Mouse (Mus musculus) adrenal gland, adult 18-20 months (tissue): ENCODE data around the gene Tmem255b. TPM values are rescaled to one million over a fixed set of nuclear protein-coding genes. Genes with fewer than 3 reads are reported as not detected.
A peak's percentile ranks its signal among the peaks of the same experiment; 100 is the strongest.

Experiments
- DNase-seq, 2 experiments: peaks; one replicate each; pipeline ENCODE4 v3.0.0; 2021 to 2022; ENCODE audit warnings: low spot score in 2 of 2
- long read RNA-seq, 2 experiments: library from polyadenylated mRNA; stranded (forward); transcript quantifications; one replicate each; pipeline ENCODE4 v2.0.0; 2021
- total RNA-seq, 2 experiments: library from RNA; stranded (reverse); gene quantifications; 1 replicate in 1 of 2; 2 replicates in 1 of 2; pipeline ENCODE4 v1.2.3; 2021

Gene Tmem255b
- total RNA-seq, result 1 to 10 TPM; 1.3 to 1.7 TPM
- long read RNA-seq, experiment 1, partial matches to known transcripts, result 0 of 1 reads
- long read RNA-seq, experiment 1, other reads (novel, unspliced or antisense), result 0 of 1 reads
- long read RNA-seq, experiment 2, partial matches to known transcripts, result 0 of 4 reads
- long read RNA-seq, experiment 2, other reads (novel, unspliced or antisense), result 3 of 4 reads

DNA sequence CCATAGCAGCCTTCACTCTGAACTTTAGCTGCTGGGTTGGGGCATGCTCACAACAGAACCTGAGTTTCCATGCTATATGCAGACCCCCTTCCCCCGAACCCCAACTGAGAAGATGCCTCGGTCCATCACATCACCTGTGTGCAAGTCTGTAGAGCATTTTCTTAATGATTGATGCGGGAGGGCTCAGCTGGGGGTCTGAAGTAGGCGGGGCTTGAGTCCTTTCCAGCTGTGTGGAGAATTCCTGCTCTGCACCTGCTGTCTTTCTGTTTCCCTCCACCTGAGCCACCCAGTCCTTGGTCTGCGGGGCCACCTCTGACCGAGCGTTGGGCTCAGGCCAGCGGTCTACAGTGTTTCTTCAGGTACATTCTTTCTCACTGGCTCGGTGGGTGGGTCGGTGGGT is at the start of gene Tmem255b:
Tmem255b (plus strand) TSS at position 301 of the 400 bp plus-strand sequence.
- DNase-seq, result no peak

DNA sequence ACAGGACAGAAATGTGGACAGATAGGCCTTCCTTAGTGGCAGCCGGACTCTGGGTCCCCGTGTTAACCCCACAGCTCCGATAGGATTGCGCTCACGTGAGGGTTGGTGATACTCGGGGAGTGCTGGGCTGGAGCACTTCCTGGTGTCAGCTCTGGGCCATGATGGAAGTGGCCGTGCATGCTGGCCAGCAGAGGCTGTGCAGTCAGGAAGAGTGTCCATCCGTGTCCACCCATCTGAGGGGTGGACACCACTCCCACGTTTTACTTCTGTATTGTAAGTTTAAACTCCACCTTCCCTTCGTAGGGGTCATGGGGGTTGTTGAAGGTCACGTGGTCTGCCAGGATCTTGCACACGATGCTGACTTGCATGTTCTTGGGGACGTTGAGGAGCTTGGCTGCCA is 48.6 kb upstream of the Tmem255b start:
- no peak for DNase-seq

DNA sequence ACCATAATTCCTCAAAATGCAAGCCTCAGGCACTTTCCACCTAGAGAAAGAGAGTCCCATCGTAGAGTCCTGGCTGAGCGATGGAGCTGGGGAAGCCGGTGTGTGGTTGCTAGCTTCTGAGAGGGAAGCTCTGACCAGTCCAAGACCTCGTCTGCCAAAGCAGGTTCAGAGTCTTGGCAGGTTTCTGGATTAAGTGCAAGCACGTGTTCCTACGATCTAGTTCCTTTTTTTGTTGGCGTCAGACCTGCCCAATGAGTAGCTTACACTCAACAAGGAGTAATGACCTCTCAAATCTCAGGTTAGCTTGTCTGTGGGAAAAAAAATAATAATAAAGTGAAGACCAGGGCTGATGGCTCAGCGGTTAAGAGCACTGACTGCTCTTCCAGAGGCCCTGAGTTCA is 47.3 kb upstream of the Tmem255b start:
- no peak for DNase-seq

DNA sequence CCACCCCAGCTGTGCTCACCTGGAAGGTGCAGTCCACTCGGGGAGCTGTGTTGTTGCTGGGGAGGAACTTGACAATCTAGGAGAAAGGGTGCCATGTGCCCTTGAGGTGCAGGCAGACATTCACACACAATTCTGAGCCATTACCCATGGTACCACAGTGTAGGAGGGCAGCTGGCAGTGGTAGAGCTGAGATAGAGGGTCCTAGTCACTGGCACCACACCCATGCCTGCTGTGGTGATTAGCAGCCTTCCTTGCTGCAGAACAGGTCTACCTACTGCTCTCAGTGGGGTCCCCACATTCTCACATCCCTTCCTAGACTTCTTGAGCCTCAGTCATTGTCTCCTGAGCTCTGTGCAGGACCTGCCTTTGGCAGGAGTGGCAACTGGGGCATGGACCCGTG is 46.2 kb upstream of the Tmem255b start:
- DNase-seq, result no peak

DNA sequence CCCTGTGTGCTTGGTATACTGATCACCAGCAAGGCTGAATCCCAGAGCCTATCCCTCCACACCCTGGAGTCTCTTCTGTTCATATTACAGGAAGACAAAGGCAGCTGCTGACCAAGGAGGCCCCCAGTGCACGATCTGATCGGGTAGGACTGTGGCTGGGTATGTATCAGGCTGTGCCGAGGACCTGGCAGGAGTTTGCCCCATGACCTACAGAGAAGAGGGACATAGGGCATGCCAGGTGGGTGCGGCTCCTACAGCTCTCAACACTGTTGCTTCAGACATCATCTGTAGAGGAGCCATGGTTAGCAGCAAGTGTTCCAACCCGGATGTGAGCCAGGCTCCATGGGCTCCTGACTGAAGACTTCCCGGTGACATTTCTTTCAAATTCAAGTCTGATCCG is 41.1 kb upstream of the Tmem255b start:
- no peak for DNase-seq

DNA sequence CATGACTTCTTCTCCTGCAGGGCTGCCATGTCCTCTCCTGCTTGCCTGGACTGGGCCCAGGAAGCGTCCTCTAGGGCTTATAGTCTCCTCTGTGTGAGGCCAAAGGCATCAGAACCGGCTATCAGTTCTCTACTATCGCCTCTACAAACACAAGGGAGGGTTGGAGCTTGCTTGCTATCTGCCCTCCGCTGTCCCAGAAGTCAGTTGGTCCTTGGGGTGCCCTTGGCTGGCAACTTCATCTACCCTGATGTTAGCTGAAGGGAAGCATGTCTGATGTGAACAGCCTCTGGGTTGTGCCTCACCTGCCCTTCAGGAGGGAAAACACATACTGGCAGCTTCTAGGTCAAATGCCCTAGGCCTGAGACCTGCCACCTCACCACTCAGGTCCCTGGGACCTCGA is 38.3 kb upstream of the Tmem255b start, which contains the start of gene Atp4b:
Atp4b (minus strand) TSS at position 101 of the 400 bp plus-strand sequence.
- no peak for DNase-seq

DNA sequence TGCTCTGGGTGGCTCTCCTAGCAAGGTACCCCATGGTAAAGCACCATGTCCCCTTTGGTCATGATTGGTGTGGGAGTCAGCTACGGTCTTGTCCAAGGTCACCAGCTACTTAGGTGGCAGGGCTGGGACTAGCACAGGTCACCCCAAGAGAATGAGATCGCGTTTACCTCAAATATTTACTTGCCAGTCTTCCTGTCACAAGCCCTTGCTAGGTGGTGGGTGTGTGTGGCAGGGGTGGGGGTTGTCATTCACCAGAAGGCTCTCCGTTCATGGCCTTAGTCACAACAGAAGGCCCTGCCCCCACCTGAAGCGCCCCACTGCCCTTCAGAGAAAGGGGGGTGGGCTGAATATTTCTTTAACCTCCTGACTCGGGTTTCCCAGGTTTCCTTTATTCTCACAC is 31.5 kb upstream of the Tmem255b start:
- no peak for DNase-seq

DNA sequence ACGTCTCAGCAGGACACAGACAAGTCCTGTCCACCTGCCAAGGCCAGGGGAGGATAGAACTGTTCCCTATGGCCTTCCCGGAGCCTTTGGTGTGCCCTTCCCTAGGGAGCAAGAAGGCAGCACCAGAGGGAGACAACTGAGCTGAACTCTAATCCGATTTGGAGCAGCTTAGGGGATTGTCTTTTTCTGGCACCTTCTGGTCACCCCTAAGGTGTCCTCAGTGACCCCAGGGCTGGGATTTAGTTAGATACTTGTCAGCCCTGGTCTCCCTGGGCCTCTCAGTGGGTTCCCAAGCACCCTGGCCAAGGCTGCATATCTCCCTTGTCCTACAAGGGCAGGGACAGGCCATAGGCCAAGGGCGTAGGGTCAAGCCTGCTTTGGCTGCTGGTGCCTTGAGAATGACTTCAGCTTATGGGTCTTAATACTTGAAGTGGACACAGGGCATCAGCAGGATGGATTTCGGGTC is 30.3 kb upstream of the Tmem255b start, which contains the start of gene Grk1:
Grk1 (plus strand) TSS at position 416 of the 466 bp plus-strand sequence.
- DNase-seq, result no peak

DNA sequence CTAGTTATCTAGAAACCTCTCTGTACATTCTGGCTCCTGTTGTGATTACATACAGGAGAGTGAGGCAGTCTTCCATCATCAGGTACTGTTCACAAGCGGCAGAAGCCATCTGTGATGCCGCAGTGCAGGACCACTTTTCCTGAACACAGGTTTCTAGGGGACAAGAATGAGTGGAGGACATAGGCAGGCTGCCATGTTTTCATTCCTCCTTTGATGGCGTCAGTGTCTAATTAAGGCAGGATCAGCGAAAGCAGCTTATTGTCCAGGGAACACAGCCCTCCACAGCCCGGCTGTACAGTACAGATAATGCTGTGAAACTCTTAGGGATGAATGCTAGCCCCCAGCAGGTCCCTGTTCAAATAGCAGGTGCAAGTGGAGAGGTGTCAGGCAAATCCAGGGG is 29.0 kb upstream of the Tmem255b start:
- DNase-seq, result no peak

DNA sequence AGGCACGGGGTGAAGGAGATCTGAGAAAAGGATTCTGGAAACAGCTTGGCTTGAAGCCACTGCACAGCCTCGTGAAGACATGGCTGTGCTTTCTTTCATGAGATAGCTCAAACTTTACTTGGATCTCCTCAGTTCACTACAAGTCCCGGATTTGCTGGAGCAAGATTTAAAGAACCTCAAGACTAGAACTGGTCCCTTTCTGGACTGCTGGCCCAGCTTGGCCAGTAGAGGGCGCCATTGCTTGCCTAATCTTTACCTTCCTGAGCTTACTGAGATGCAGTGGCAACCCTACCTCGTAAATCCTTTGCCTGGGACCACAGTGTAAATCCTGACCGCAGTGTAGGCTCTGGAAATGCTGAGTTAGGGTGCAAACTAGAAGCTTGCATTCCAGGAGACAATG is 23.4 kb upstream of the Tmem255b start:
- peak; percentile 51 to 64 for DNase-seq

DNA sequence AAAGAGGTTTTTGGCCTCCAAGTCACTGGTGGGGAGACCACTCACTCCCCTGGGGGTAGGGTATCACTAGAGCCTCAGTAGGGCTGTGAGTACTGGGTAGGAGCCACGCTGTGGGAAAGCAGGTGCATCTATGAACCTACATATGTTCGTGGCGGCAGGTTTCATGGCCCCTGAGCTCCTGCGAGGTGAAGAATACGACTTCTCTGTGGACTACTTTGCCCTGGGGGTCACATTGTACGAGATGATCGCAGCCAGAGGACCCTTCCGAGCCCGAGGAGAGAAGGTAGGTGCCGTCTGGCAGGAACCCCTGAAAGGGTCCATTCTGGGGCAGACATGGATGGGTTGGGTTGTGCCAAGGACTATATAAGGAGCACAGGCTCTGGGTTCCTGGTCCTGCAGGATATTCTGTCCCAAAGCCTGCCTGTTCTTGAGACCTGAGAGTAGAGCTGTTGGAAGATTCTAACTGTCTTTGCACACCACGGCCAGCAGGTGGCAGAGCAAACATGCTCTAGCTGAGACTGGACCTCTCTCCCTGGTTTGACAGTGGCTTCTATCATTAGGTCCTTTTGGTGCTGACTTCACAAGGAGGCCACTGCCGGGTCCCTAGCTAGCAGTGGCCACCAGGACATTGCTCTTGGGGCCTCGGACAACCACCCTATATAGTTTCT is 22.0 kb upstream of the Tmem255b start:
- DNase-seq, result peak; percentile 32 to 63

DNA sequence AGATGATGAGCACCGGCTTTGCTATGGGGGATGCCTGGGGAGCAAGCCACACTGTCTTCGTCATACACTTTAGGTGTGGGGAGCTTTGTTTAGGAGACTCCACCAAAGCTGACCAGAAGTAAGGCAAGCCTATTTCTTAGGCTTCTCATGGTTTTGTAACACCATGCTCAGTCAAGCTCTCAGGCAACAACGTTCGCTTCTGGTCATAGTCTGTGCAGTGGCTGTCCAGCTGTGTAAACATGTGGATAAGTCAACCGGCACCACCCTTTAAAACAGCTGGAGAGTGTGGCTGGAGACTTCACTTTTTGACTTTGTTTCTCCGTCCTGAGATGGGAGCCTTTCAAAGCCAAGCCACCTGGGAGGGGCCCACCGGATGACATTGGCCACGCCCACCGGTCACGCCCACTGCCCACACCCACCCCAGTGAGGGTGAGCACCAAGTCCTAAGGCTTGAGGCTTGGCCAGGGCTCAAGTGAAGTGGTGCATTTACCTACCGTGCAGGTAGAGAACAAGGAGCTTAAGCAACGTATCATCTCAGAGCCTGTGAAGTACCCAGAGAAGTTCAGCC is 21.1 kb upstream of the Tmem255b start:
- no peak for DNase-seq

DNA sequence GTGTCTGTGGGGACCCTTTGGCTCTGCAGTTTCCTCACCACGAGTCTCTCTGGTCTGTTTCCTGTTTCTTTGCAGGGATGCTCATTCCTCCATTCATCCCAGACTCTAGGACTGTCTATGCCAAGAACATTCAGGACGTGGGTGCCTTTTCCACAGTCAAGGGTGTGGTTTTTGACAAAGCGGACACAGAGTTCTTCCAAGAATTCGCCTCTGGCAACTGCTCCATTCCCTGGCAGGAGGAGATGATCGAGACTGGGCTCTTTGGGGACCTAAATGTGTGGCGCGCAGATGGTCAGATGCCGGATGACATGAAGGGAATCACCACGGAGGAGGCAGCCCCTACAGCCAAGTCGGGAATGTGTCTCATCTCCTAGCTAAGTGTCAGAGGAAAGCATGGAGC is 19.1 kb upstream of the Tmem255b start:
- no peak for DNase-seq

DNA sequence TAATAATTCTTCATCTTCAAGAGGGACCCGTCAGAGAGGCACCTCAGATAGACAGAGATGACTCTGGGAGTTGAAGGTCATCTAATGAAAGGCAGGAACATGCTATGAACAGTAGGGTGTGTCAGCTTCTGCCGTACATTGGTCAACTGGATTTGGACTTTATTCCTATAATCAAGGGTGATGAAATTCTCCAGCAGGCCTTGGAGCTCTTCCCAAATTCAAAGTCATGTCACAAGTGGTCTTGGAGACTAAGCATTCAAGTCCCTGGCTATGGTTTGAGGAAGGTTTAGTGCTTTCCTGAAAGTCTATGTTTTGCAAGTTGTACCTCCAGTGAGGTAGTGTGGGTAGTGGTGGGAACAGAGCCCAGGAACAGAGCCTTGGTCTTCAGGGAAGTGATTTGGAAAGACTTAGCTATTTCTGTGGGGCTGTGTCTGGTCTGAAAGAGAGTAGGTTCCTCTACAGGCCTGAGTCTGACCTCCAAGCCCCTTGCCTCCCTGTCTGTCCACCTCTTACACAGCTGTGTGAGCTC is 15.8 kb upstream of the Tmem255b start:
- no peak for DNase-seq

DNA sequence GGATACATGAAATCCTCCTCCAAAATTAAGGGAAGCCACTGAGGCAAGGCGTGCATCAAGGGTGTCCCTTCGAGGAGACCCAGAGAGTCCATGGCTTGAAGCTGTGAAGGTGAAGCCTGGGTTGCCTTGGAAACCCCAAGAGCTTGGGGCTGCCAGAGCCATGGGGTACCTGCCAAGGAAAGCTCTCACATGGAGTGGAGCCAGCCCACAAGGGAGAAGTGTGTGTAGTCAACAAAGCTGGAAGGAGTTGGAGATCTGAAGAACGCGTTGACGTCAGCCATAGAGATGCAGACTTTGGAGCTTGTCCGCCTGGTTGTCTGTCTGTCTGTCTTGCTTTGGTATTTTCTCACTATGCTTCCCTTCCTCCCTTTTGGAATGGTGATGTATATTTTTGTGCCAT is 14.0 kb upstream of the Tmem255b start:
- DNase-seq, result no peak

DNA sequence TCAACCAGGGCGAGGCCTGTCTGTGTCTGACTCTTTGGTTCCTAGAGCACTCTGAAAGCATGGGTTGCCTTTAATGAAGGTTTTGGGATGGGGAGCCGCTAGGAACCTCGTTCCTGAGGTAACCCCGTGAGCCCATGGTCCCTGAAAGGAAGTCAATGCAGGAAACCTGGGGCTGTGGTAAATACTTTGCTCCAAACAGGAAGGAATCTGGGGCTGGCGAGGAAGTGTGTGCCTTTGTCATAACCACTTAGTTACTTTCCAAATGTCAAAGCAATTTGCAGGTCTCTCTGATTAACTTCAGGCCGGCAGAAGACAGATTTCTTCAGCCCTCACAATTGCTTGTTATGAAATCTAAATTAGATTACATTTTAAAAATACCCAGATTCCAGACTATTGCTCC is 7.6 kb upstream of the Tmem255b start:
- no peak for DNase-seq

DNA sequence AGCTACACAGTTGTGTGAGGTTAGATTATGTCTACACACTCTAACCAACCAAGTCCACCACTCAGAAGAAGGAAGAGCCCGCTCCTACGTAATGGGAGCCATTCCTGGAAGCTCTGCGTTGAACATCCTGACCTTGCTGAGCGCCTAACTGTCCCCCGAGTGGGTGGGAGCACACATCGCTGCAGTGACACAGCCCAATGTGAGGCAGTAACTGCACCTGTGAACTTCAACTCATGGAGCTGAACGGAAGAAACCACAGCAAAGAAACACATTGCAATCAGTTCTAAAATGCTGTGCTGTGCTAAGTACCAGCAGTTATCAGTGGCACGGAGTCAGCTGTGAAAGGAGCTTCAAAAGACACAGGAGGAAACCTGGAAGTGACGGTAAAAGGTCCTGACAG is 6.8 kb upstream of the Tmem255b start:
- DNase-seq, result no peak

DNA sequence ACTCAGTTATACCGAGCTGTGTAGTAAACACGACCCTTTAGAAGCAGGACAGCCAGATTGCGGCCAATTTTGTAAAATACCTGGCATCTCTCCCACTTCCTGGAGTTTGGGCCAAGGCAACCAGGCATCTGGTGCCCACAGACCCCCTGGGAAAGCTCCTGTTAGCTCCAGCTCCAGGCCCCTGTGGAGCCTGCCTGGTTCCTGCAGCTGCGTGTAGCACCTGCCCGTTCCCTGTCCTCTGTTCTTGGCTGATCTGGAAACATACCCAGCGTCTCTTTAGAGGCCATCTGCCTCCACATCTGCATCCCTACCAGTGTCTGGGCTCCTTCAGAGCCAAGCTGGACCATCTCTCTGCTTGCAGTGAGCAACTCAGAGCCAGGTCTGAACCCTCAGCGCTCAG is 4.6 kb upstream of the Tmem255b start:
- DNase-seq, result no peak

DNA sequence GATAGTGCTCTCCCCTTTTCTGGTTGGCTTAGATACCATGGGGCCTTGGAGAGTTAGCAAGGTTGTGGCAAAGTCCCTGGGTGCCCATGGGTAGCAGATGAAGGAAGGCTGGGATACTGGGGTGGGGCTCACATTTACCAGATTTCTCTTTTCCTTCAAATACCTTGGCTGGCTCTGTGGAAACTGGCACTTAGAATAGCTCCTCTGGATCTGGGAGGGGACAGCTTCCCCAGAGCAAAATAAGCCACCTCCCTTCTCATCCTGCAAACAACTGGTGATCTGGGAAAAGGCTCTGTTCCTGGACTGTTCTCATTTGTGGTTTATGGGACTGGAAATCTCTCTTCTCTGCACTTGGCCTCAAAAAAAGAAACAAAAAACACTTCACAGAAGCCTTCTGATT is 4.1 kb upstream of the Tmem255b start:
- no peak for DNase-seq

DNA sequence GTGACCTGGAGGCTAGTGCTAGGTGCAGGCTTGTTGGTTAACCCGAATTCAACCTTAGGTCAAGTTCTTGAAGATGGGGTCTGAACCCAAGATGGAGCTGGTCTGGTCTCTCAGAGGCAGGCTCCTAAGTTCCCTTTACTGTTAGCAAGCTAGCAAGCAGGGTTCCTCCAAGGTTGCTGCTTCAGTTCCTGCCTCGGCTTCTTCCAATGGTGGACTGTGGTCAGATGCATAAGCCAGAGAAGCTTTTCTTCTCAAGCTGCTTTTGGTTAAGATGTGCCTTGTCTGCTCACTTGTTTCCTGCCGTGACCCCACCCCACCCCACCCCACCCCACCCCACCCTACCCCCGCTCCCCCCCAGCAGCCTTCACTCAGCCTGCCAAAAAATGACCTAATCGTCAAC is 1.9 kb upstream of the Tmem255b start:
- no peak for DNase-seq

DNA sequence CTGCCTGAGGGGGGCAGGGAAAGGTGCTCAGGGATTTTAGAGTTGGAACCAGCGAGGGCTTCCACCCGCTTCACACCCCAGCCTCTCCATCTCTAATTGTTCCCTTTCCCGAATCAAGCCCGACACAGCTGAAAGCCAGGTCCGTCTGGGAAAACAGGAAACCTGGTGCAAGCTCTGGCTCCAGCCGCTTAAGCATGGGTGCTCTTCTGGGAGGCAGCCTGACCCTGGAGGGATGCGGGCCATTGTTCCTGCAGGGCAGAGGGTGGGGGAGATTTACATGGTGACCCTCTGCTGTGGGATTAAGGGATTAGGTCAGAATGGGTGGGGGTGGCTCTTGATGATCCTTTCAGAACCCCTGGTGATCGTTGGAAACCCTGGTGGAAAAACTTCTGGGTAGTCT is 1.1 kb downstream of the Tmem255b start:
- DNase-seq, result no peak

DNA sequence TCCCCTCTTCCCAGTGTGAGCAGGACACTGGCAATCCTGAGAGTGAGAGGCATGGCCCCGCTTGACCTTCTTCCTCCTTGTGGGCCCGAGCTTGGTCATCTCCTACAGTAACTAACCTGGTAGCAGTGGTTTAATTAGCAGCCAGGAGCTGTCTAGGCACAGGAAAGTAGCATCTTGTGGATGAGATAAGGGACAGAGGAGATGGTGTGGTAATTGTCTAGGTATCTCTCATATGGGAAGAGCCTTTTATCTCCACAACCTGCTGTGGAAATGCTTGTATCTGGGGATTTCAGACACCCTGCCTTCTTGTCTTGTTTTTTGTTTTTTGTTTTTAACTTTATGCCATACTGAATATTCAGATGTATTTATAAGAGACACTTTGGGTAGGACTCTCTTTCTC is 2.5 kb downstream of the Tmem255b start:
- no peak for DNase-seq
